Mouse (Mus musculus): ENCODE data around the gene Cnpy4.
A peak's percentile ranks its signal among the peaks of the same experiment; 100 is the strongest.
"Not testable (repeated sequence)": the region's sequence is repeated elsewhere in the genome, so short reads cannot be mapped to it uniquely, and the experiment has no call there.

Cnpy4 gene

GRCm38 (mm10) chr5:138207253-138207652 lies 20.0 kb downstream of the Cnpy4 start:
- no peak for DNase-seq

DNA sequence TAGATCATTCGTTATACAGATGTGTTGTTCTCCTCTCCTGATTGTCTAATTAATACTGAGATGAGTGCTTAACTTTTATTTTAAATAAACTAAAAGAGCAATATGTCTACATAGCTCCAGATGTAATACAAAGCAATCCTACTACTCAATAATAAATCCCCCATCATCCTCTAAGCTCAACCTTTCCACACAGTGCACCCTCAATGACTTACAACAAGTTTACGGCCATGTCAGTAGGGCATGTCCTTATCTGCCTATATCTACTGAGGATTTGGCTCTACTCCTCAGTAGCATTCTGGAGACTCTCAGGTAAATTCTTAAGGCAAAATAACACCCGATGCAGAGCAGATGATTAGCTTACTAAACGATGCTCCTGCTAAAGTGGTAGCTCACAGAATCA lies 20.6 kb downstream of the Cnpy4 start:
- DNase-seq = no peak

DNA sequence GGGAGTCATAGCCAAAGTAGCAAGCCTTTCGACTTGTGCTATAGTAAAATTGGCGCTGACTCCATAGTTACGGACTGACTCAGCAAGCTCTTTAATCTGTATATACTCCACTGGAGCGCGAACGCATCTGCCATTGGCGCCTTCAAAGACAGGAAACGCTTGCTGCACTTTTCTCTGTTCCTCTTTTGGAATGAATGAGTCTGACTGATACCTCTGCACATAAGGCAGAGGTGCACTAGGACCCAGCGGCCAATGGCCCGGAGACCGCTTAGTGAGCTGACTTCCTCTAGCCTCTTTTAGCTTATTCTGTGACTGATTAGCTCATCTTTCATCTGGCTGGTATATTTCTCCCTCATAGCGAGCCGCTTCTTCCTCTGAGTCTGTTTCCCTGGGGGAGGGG lies 29.3 kb downstream of the Cnpy4 start:
- not testable (repeated sequence) for DNase-seq

DNA sequence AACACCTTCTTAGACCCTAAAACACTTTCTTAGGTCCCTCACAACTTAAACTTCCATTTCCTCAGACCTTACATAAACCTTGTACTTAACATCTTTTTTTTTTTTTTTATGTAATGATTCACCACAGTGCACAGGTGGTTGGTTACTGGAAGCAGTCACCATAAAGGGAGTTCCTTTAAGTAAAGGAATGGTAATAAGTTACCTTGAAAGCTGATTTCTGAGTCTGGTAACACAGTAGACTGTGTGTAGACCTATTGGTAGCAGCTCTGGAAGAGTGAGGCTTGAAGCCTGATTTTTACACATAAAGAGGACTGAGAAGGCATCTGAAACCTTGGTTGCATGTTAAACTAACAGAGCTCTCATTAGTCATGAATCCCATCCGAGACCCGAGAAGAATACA lies 32.6 kb downstream of the Cnpy4 start:
- DNase-seq = no peak

GRCm38 (mm10) chr5:138222111-138222510 lies 34.8 kb downstream of the Cnpy4 start:
- DNase-seq = peak; percentile 97 to 98

DNA sequence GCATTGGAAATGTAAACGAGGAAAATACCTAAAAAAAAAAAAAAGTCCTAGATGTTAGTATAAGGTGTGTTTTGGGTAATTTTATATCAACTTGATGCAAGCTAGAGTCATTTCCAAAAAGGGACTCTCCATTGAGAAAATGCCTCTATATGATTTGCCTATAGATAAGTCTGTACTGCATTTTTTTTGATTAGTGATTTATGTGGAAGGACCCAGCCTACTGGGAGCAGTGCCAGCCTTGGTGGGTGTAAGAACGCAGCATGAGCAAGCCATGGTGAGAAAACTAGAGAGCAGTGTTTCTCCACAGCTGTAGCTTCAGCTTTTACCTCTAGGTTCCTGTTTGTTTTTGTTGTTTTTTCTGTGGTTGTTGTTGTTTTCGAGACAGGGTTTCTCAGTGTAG lies 36.0 kb downstream of the Cnpy4 start:
- DNase-seq = peak in 1 of 2 experiments; percentile 19

- no peak for DNase-seq
Measured at GRCm38 (mm10) chr5:138225700-138226099, 38.4 kb downstream of the Cnpy4 start, which contains the start of gene Nxpe5. Nxpe5 (plus strand) TSS chr5:138225898.

- no peak for DNase-seq
Measured at GRCm38 (mm10) chr5:138226491-138226890, 39.2 kb downstream of the Cnpy4 start.

DNA sequence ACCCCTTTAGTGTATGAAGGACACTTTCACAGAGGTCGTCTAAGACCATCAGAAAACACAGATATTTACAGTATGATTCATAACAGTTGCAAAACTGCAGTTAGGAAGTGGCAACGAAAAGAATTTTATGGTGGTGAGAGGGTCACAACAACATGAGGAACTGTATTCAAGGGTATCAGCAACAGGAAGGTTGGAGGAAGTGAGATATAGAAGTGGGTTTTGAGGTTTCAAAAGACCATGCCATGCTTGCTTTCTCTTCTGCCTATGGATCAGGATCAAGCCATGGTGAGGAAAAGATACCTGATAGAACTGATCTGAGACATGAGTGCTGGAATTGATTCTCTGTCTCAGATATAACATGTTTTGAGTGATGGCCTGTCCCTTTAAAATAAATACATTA lies 40.1 kb downstream of the Cnpy4 start:
- DNase-seq = no peak

GRCm38 (mm10) chr5:138228026-138228425 lies 40.7 kb downstream of the Cnpy4 start:
- DNase-seq = peak; percentile 74 to 77

DNA sequence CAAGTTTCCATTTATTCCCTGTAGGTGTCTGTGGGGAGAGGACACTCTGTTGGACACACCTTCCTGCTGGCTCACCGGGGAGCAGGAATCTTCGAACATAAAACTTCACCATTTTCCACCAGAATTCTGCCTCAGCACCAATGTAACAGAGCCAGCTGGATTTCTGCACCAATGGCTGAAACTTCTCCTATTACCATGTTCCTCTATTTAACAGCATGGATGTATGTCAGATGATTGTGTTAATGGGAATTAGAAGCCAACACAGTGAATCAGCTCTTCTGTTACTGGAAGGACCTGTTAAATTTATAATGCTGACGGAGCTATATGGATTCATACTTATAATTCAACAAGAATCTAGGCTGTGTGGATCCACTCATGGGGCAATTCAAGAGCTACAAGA lies 42.2 kb downstream of the Cnpy4 start:
- DNase-seq = no peak

DNA sequence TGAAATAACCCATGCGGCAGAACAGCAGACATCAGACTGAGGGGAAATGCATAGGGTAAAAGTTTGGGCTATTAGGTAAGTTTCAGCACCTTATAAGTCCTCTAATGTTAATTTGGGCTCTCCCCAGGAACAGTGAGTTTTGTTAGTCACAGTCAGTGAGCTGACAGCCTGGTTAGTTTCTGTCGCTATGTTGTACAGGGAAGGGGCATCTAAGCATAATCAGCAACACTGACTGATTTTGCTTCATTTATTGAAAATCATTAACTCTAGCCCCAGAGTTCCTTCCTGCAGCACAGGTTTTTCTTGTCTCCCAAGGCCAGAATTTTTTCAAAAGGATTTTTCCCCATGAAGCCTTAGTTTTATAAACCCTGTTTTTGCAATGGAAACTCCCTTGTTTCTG lies 46.5 kb downstream of the Cnpy4 start:
- no peak for DNase-seq

DNA sequence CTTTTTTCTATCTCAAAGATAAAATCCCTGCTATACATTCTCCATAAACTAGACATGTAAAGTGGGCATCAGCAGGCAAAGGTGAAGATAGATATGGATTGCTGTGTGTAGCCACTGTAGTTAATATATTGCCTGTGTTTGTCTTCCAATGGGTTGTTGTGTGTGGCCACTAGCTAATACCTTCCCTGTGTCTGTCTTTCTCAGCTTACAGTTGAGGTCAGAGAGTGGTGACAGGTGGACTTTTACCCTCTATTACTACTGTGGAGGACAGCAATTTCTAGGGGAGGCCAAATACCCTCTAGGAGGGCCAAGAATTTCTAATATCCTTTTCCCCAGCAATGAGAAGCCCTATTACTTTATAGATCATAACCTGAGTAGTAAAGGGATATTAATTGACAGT lies 46.9 kb downstream of the Cnpy4 start:
- no peak for DNase-seq

DNA sequence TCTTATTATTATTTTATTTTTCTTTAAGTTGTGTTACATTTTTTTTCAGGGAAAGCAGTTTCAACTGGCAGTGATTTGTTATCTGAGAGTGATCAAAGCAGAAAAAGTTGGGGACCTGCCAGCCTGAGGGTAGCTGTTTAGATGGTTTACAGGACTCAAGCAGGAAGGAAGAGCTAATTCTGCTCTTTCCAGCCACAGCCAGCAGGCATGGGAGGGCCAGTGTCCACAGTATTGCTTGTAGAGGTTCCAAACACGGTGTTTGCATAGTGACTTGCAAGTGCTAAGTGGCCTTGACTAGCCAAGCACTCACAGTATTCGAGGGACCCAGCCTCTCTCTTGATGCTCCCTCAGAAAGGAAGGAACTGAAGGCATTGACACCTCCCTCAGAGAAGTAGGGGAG lies 54.2 kb downstream of the Cnpy4 start:
- DNase-seq = no peak

All from kidney, postnatal 4 days (tissue).